Mouse (Mus musculus) cortical plate, adult 2 months (tissue): ENCODE measurements at regions not wholly inside any gene's neighbourhood (a gene's known extent, or its start where the extent isn't known, plus 50 kb on each side); places are given as distances from the start of the nearest gene placed in this dataset.

Experiments used
- H3K27ac ChIP-seq: fragments of 200-500 bp; 2 replicates; pipeline ENCODE4 v1.5.1; 2012; ENCODE audit warnings: low read length, control low read depth, inconsistent platforms; ENCODE audit not compliant: insufficient read depth
- H3K4me1 ChIP-seq: fragments of 200-500 bp; 2 replicates; pipeline ENCODE4 v1.6.1; 2011; ENCODE audit warnings: low read length; ENCODE audit not compliant: control insufficient read depth, insufficient read depth
- H3K4me3 ChIP-seq: fragments of 200-500 bp; 2 replicates; pipeline ENCODE4 v1.5.1; 2011; ENCODE audit warnings: mild to moderate bottlenecking, low read length, control low read depth; ENCODE audit not compliant: insufficient read depth
- CTCF ChIP-seq: fragments of 200-500 bp; IDR thresholded peaks from 2 replicates; pipeline ENCODE4 v1.5.1; 2011; ENCODE audit warnings: mild to moderate bottlenecking, control low read depth, low read length; ENCODE audit not compliant: insufficient read depth; ENCODE audit errors: extremely low read depth
- POLR2A ChIP-seq: fragments of 200-500 bp; IDR thresholded peaks from 2 replicates; pipeline ENCODE4 v1.6.1; 2011; ENCODE audit warnings: mild to moderate bottlenecking, low read length, control low read depth; ENCODE audit not compliant: insufficient read depth; ENCODE audit errors: extremely low read depth

DNA sequence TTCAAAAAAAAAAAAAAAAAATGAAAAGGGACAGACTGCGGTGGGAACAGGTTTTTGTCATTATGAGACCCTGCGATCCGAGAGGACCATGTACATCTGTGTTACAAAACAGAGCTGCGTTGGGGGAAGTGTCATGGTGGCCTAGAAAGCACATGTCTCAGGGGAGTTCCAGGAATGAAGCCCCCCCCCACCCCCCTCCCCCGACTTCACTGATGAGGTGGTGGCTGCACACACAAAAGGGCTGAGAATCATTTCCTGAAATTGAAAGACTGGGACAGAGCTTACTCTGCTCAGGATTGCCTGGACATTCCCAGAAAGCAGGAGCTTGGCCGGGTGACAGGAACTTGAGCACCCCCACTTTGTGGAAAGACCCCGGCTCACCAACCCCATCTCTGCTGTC is 54.7 kb upstream of the Habp2 start:
- Histone ChIP-seq H3K27ac (no peak overlapping the region), H3K4me1 (no peaks in the 10 kb centered on the region), H3K4me3 (no peak overlapping the region)
- TF ChIP-seq CTCF, result no peak

DNA sequence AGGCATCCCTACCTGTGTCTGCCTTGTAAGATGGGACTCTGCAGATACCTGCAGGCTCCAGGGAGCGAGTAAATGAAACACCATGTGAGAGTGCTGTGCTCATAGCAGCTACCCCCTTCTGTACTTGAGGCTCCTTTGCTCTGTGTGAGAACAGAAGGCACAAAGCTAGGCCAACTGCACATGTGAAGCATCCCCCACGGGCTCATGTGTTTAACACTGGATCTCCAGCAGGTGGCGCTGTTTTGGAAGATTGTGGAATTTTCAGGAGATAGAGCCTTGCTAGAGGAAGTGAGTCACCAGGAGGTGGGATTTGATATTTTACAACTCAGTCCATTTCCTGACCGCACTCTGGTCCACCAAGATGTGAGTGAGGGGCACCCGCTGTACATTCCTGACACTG is 54.0 kb upstream of the Habp2 start:
- H3K27ac ChIP-seq, result no peak overlapping the region
- TF ChIP-seq CTCF, result no peak
- TF ChIP-seq POLR2A, result no peak
- H3K4me3 ChIP-seq, result no peak overlapping the region
- no peaks in the 10 kb centered on the region for H3K4me1 ChIP-seq

DNA sequence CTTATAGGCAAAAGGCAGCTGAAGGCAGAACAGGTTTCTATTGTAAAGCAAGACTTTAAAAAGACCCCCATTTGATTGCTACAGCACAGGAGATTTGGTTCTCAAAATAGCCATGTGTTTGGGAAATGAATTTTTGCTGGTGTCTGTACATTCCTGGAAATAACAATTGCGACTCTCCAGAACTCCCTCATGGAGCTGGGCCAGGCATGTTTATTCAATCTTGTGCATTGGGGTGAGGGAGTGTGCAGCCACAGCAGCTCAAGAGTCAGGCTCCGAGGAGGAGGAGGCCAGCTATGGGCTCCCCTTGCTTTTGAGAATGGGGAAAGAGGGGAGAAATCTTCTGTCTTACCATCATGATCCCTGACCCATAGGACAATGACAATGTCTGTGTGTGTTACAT is 51.9 kb upstream of the Habp2 start:
- H3K27ac ChIP-seq, result no peak overlapping the region
- no peaks in the 10 kb centered on the region for H3K4me1 ChIP-seq
- no peak for TF ChIP-seq POLR2A
- no peak for TF ChIP-seq CTCF
- H3K4me3 ChIP-seq, result no peak overlapping the region
